Mouse (Mus musculus): ENCODE data around the gene 9930111J21Rik2. TPM values are rescaled to one million over a fixed set of nuclear protein-coding genes. Genes with fewer than 3 reads are reported as not detected.

Gene 9930111J21Rik2
- 35.6 and 56.0 TPM in 2 replicates for total RNA-seq (2017)

DNA sequence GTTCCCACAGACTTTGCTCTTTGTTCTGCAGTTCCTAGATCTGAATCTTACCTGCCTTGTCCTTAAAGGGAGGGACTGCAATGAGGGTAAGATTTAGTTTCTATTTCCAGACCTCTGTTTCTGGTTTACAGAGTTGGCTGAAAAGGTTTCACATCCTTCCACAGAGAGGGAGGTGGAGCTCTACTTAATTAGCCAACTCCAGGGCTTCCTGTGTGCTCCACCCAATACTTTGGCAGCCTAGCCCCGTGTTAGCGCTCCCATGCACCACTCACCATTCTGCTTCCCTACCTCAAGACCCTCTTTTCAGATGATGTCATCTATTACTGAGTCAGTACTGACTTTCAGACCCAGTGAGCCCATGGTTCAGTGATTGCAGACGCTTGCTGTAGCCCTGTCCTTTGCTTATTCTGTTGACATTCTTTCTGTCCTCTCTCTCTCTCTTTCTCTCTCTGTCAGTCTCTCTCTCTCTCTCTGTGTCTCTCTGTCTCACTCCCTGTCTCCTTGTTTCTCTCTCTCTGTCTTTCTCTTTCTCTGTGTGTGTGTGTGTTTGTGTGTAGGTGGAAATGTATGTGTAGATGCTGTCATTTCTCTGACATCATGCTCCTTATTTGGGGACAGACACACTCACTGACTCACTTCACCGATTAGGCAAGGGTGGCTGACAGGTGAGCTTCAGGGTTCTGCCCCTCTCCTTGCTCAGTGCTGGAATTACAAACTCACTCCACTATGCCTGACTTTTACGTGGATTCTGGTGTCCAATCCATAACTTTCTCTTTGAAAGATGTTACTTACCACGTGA is at the start of gene 9930111J21Rik2:
Gene 9930111J21Rik2, minus strand, starts transcription at position 150 of the 799 bp plus-strand sequence.
- ATAC-seq (replicated peaks in 1 of 2; ENCODE audit: insufficient read depth in 1 of 2, low FRiP score in 2 of 2, low TSS enrichment in 1 of 2, low read depth in 1 of 2, poor library complexity in 2 of 2, severe bottlenecking in 2 of 2) = peak; percentile 63 to 73

- ATAC-seq (replicated peaks in 1 of 2; ENCODE audit: insufficient read depth in 1 of 2, low FRiP score in 2 of 2, low TSS enrichment in 1 of 2, low read depth in 1 of 2, poor library complexity in 2 of 2, severe bottlenecking in 2 of 2) = peak in 1 of 2 experiments; percentile 43; a peak in 1 of 4 replicates
Observed at GRCm38 (mm10) chr11:49100409-49100808, 49.4 kb upstream of the 9930111J21Rik2 start.

GRCm38 (mm10) chr11:49095367-49095766 is 44.3 kb upstream of the 9930111J21Rik2 start:
- no peak for ATAC-seq (replicated peaks in 1 of 2; ENCODE audit: insufficient read depth in 1 of 2, low FRiP score in 2 of 2, low TSS enrichment in 1 of 2, low read depth in 1 of 2, poor library complexity in 2 of 2, severe bottlenecking in 2 of 2)

DNA sequence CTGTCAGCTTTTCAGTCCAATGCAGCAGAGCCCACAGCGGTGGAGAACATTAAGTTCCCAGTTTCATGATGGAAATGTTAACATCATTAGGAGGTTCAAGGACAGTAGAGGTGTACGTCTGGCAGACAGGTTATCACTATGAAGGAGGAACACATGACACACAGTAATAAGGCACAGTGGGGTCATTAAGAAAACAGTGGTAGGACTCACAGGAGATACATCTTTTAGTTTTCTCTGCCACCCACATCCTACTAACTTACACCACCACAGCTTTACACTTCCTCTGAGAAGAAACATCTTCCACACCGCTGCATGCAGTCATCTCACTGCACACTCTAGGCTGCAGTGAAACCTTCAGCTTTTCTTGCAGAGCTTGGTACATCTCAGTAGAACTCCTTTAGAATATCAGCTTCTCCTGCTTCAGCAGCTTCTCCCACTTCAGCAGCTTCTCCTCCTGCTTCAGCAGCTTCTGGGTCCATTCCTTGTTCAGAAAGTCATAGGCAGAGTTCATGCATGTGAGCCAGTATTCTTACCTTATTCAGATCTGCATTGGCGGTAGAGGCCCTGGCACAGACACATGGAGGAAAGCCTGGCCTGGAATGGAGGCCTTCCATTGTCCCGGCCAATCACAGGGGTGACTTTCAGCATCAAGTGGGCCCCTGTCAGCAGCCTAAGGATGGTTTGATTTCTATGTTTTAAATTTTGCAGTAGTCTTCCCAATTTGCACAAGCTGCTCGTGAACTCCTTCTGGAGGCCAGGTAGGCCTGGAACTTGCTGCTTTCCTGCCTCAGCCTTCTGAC is 43.0 kb upstream of the 9930111J21Rik2 start:
- ATAC-seq (replicated peaks in 1 of 2; ENCODE audit: insufficient read depth in 1 of 2, low FRiP score in 2 of 2, low TSS enrichment in 1 of 2, low read depth in 1 of 2, poor library complexity in 2 of 2, severe bottlenecking in 2 of 2) = peak in 1 of 2 experiments; percentile 15; a peak in 1 of 4 replicates

GRCm38 (mm10) chr11:49092786-49093185 is 41.7 kb upstream of the 9930111J21Rik2 start:
- ATAC-seq (replicated peaks in 1 of 2; ENCODE audit: insufficient read depth in 1 of 2, low FRiP score in 2 of 2, low TSS enrichment in 1 of 2, low read depth in 1 of 2, poor library complexity in 2 of 2, severe bottlenecking in 2 of 2) = peak in 1 of 2 experiments; percentile 46; a peak in 1 of 4 replicates

GRCm38 (mm10) chr11:49092053-49092586 is 41.1 kb upstream of the 9930111J21Rik2 start:
- ATAC-seq (replicated peaks in 1 of 2; ENCODE audit: insufficient read depth in 1 of 2, low FRiP score in 2 of 2, low TSS enrichment in 1 of 2, low read depth in 1 of 2, poor library complexity in 2 of 2, severe bottlenecking in 2 of 2) = no peak

- ATAC-seq (replicated peaks in 1 of 2; ENCODE audit: insufficient read depth in 1 of 2, low FRiP score in 2 of 2, low TSS enrichment in 1 of 2, low read depth in 1 of 2, poor library complexity in 2 of 2, severe bottlenecking in 2 of 2) = no peak
Observed at GRCm38 (mm10) chr11:49091171-49091570, 40.1 kb upstream of the 9930111J21Rik2 start.

GRCm38 (mm10) chr11:49090551-49090950 is 39.5 kb upstream of the 9930111J21Rik2 start:
- ATAC-seq (replicated peaks in 1 of 2; ENCODE audit: insufficient read depth in 1 of 2, low FRiP score in 2 of 2, low TSS enrichment in 1 of 2, low read depth in 1 of 2, poor library complexity in 2 of 2, severe bottlenecking in 2 of 2) = no peak

DNA sequence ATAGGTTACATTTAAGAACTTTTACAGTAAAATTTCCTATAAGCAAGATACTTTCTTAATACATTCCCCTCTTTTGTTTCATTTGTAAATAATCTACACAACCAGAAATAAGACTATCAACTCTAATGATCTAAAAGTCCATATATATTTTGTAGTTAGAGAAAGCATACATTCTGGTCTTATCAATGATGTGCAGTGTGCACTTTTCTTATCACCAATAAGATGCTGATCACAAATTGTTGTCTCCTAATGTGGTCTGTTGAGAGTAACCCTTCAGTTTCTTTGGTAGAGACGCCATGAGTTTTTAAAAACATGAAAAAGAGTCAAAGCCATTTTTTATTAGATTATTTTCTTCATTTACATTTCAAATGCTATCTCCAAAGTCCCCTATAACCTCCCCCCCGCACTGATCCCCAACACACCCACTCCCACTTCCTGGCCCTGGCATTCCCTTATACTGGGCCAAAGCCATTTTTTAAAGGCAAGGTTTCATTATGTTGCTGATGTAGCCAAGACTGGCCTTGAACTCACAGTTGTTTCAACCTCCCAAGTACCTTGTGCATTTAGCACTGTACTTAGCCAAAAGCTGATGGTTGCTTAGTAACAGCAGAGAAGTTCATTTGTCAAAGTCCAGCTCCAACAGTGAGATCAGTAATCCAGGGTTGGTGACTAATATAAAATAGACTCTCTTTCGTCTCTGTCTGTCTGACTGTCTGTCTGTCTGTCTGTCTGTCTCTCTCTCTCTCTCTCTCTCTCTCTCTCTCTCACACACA is 38.9 kb upstream of the 9930111J21Rik2 start:
- ATAC-seq (replicated peaks in 1 of 2; ENCODE audit: insufficient read depth in 1 of 2, low FRiP score in 2 of 2, low TSS enrichment in 1 of 2, low read depth in 1 of 2, poor library complexity in 2 of 2, severe bottlenecking in 2 of 2) = no peak

DNA sequence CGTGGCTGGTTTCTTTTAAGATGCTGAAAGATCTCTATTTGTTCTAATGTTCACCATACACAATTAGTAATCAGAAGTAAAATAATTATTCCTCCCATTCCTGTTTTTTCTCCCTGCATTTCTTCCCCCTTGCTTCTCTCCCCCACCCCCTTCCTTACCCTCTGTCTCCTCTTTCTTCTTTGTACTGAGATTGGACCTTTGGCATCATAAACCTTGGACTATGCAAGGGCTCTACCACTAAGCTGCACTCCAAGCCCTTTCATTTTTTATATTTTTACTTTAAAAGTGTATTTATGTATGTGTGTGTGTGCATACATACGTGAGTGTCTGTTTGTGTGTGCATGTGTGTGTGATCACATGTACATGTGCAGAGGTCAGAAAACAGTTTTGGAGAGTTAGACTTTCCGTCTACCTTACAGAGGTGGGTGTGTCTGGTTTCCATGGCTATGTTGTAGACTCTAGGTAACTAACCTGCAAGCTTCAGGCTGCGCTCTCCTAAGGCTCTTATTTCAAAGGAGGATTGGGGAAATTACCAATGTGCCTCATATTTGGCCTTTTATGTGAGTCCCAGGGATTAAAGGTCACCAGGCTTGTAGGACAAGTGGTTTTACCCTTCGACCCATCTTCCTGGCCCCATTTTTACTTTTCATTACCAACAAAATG is 38.1 kb upstream of the 9930111J21Rik2 start:
- no peak for ATAC-seq (replicated peaks in 1 of 2; ENCODE audit: insufficient read depth in 1 of 2, low FRiP score in 2 of 2, low TSS enrichment in 1 of 2, low read depth in 1 of 2, poor library complexity in 2 of 2, severe bottlenecking in 2 of 2)

GRCm38 (mm10) chr11:49087830-49088616 is 37.0 kb upstream of the 9930111J21Rik2 start:
- peak; percentile 43 to 53; a peak in 2 of 4 replicates for ATAC-seq (replicated peaks in 1 of 2; ENCODE audit: insufficient read depth in 1 of 2, low FRiP score in 2 of 2, low TSS enrichment in 1 of 2, low read depth in 1 of 2, poor library complexity in 2 of 2, severe bottlenecking in 2 of 2)

DNA sequence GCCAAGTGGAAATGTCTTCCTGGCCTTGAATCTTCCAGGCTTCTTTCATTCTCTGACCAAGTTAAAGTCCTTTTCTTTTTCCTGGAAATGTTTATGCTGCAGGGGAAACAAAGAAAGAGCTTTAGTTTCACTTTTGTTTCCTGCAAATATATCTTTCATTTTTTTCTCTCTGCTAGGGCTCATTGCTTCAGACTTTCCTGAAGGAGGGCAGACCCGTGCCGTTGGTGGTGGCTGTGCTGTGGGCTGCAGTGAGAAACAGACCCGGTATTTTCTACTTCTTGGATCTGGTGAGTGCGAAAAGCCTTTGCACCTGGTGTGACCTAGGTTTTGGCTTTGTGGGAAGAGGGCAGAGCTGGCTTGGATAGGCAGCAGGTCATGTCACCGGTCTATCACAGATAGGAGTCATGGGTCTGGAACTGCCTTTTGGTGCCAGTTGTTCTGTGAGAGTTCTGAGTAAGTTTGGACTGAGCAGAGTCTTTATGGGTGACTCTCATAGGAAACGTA is 35.9 kb upstream of the 9930111J21Rik2 start:
- peak; percentile 11 to 25; a peak in 2 of 4 replicates for ATAC-seq (replicated peaks in 1 of 2; ENCODE audit: insufficient read depth in 1 of 2, low FRiP score in 2 of 2, low TSS enrichment in 1 of 2, low read depth in 1 of 2, poor library complexity in 2 of 2, severe bottlenecking in 2 of 2)

DNA sequence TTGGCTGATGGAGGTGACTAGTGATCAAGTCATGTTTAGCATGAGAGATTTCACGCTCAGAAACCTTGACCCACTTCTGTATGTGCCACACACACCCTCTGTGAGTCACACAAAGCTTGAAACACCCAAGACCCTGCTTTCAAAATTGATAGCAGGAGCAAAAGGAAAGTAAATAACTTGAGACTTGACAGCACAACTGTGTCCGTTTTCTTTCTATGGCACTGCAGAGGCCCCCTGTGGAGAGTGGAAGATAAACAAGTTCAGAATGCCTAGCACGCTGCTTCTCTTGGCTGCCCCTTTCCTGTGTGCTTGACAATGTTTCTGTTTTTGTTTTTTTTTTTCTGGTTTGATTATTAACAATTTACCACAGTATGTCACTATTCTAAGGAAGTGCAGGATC is 33.8 kb upstream of the 9930111J21Rik2 start:
- ATAC-seq (replicated peaks in 1 of 2; ENCODE audit: insufficient read depth in 1 of 2, low FRiP score in 2 of 2, low TSS enrichment in 1 of 2, low read depth in 1 of 2, poor library complexity in 2 of 2, severe bottlenecking in 2 of 2) = peak; percentile 34 to 37; a peak in 1 of 4 replicates

DNA sequence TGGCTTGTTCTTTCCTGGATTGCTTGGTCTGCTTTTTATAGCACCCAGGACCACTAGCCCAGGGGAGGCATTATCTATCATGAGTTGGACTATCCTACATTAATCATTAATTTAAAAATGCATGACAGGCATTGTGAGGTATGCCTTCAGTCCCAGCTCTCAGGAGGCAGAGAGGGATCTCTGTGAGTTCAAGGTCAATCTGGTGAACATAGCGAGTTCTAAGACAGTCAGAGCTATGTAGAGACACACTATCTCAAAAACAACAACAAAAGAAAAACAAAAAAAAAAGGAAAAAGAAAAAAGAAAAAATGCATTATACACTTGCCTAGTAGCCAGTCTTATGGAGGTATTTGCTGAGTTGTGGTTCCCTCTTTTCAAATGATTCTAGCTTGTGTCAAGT is 33.3 kb upstream of the 9930111J21Rik2 start:
- ATAC-seq (replicated peaks in 1 of 2; ENCODE audit: insufficient read depth in 1 of 2, low FRiP score in 2 of 2, low TSS enrichment in 1 of 2, low read depth in 1 of 2, poor library complexity in 2 of 2, severe bottlenecking in 2 of 2) = no peak

- ATAC-seq (replicated peaks in 1 of 2; ENCODE audit: insufficient read depth in 1 of 2, low FRiP score in 2 of 2, low TSS enrichment in 1 of 2, low read depth in 1 of 2, poor library complexity in 2 of 2, severe bottlenecking in 2 of 2) = no peak
Observed at GRCm38 (mm10) chr11:49083808-49084207, 32.8 kb upstream of the 9930111J21Rik2 start.

DNA sequence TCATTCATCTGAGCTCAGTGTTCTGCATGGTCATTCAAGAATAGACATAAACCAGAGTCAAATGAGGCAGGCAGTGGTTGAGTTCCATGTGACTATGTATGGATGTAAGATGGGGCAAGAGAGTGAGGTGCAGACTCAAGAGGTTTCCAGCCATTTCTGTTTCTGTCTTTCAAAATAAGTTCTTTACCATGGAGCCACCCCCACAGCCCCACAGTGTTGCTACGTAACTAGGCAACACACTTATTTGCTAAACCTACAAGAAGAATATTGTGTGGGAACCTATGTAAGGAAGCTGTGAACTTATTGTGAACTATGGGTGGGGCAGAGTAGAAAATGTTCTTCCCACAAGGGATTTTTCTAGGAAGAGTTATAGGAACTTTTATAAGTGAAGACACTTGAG is 32.1 kb upstream of the 9930111J21Rik2 start:
- no peak for ATAC-seq (replicated peaks in 1 of 2; ENCODE audit: insufficient read depth in 1 of 2, low FRiP score in 2 of 2, low TSS enrichment in 1 of 2, low read depth in 1 of 2, poor library complexity in 2 of 2, severe bottlenecking in 2 of 2)

All from hematopoietic stem cell, adult 5-6 weeks (primary cell).